Mouse (Mus musculus): ENCODE data around the gene Pdzrn3. TPM values are rescaled to one million over a fixed set of nuclear protein-coding genes. Genes with fewer than 3 reads are reported as not detected.

Pdzrn3 gene
- total RNA-seq (2021) = 100 to 1,000 TPM in 1 of 2 experiments, 10 to 100 TPM in 1; 96.6 to 104 TPM
- long read RNA-seq, experiment 1, full-length matches to known transcripts = 42 of 120 reads
- long read RNA-seq, experiment 1, partial matches to known transcripts = 21 of 120 reads
- long read RNA-seq, experiment 1, other reads (novel, unspliced or antisense) = 57 of 120 reads
- long read RNA-seq, experiment 2, full-length matches to known transcripts = 34 of 86 reads
- long read RNA-seq, experiment 2, partial matches to known transcripts = 12 of 86 reads
- long read RNA-seq, experiment 2, other reads (novel, unspliced or antisense) = 40 of 86 reads

GRCm38 (mm10) chr6:101377167-101377934 is at the start of gene Pdzrn3:
Pdzrn3 (minus strand) TSS chr6:101377897.
- intact Hi-C loops (cut with DNase I) = loop anchor here (2.0 to 5.0 kb wide), 2 partner anchors 50 to 111 kb away; no protein-coding TSS in a partner anchor
- DNase-seq = peak; percentile 85
- Histone ChIP-seq H3K27ac (peak within 1 kb of the TSS; percentile 96), H3K4me3 (peak within 1 kb of the TSS; percentile 87)
- peak; percentile 60 for TF ChIP-seq CTCF (IDR thresholded peaks at IDR 0.05)

GRCm38 (mm10) chr6:101427296-101427695 is 49.6 kb upstream of the Pdzrn3 start:
- H3K4me3 ChIP-seq = no peak overlapping the region
- no peak for TF ChIP-seq CTCF (IDR thresholded peaks at IDR 0.05)
- DNase-seq = no peak
- intact Hi-C loops (cut with DNase I) = no loop called here
- H3K27ac ChIP-seq = no peak overlapping the region

GRCm38 (mm10) chr6:101426301-101426700 is 48.6 kb upstream of the Pdzrn3 start:
- intact Hi-C loops (cut with DNase I) = no loop called here
- no peak for DNase-seq
- Histone ChIP-seq H3K27ac (no peak overlapping the region), H3K4me3 (no peak overlapping the region)
- TF ChIP-seq CTCF (IDR thresholded peaks at IDR 0.05) = no peak

- Histone ChIP-seq H3K27ac (no peak overlapping the region), H3K4me3 (no peak overlapping the region)
- no peak for DNase-seq
- intact Hi-C loops (cut with DNase I) = no loop called here
- TF ChIP-seq CTCF (IDR thresholded peaks at IDR 0.05) = no peak
These were observed 44.6 kb upstream of the Pdzrn3 start for GRCm38 (mm10) chr6:101422084-101422954.

GRCm38 (mm10) chr6:101418213-101418612 is 40.5 kb upstream of the Pdzrn3 start:
- no peak overlapping the region for H3K27ac ChIP-seq
- intact Hi-C loops (cut with DNase I) = no loop called here
- DNase-seq = no peak
- H3K4me3 ChIP-seq = no peak overlapping the region
- TF ChIP-seq CTCF (IDR thresholded peaks at IDR 0.05) = no peak

GRCm38 (mm10) chr6:101411701-101412100 is 34.0 kb upstream of the Pdzrn3 start:
- Histone ChIP-seq H3K27ac (no peak overlapping the region), H3K4me3 (no peak overlapping the region)
- intact Hi-C loops (cut with DNase I) = no loop called here
- no peak for DNase-seq
- TF ChIP-seq CTCF (IDR thresholded peaks at IDR 0.05) = no peak

GRCm38 (mm10) chr6:101411064-101411463 is 33.4 kb upstream of the Pdzrn3 start:
- no peak for DNase-seq
- no peak for TF ChIP-seq CTCF (IDR thresholded peaks at IDR 0.05)
- intact Hi-C loops (cut with DNase I) = no loop called here
- Histone ChIP-seq H3K27ac (no peak overlapping the region), H3K4me3 (no peak overlapping the region)

- Histone ChIP-seq H3K27ac (no peak overlapping the region), H3K4me3 (no peak overlapping the region)
- intact Hi-C loops (cut with DNase I) = no loop called here
- TF ChIP-seq CTCF (IDR thresholded peaks at IDR 0.05) = no peak
- no peak for DNase-seq
These were observed 19.0 kb upstream of the Pdzrn3 start for GRCm38 (mm10) chr6:101396711-101397110.

- DNase-seq = no peak
- Histone ChIP-seq H3K4me3 (no peak overlapping the region), H3K27ac (no peak overlapping the region)
- intact Hi-C loops (cut with DNase I) = no loop called here
- TF ChIP-seq CTCF (IDR thresholded peaks at IDR 0.05) = no peak
These were observed 18.2 kb upstream of the Pdzrn3 start for GRCm38 (mm10) chr6:101395908-101396307.

- TF ChIP-seq CTCF (IDR thresholded peaks at IDR 0.05) = no peak
- DNase-seq = no peak
- no peak overlapping the region for H3K27ac ChIP-seq
These were observed 15.1 kb upstream of the Pdzrn3 start for GRCm38 (mm10) chr6:101392801-101393117.

GRCm38 (mm10) chr6:101392107-101392800 is 14.6 kb upstream of the Pdzrn3 start:
- Histone ChIP-seq H3K27ac (no peak overlapping the region), H3K4me3 (no peak overlapping the region)
- 0 out of 2 replicates have a peak, but pooled peaks have one; percentile 1 for TF ChIP-seq CTCF (IDR thresholded peaks at IDR 0.05)
- intact Hi-C loops (cut with DNase I) = loop anchor here (5.0 kb wide), 1 partner anchor 75 kb away; no protein-coding TSS in a partner anchor
- no peak for DNase-seq

More at GRCm38 (mm10) chr6:101392801-101393117, 15.1 kb upstream of the Pdzrn3 start:
- intact Hi-C loops (cut with DNase I) = loop anchor here (5.0 kb wide), 1 partner anchor 75 kb away; no protein-coding TSS in a partner anchor
- H3K4me3 ChIP-seq = no peak overlapping the region

GRCm38 (mm10) chr6:101385490-101385889 is 7.8 kb upstream of the Pdzrn3 start:
- no peak overlapping the region for H3K4me3 ChIP-seq
- no peak for DNase-seq
- H3K27ac ChIP-seq = no peak overlapping the region
- no peak for TF ChIP-seq CTCF (IDR thresholded peaks at IDR 0.05)
- intact Hi-C loops (cut with DNase I) = no loop called here

Data from gastrocnemius, adult 2 months (tissue).